Mouse (Mus musculus) heart, adult 18-20 months (tissue): Measurements from ENCODE around the gene Spink2. TPM values are rescaled to one million over a fixed set of nuclear protein-coding genes. Genes with fewer than 3 reads are reported as not detected.
A peak's percentile ranks its signal among the peaks of the same experiment; 100 is the strongest.
"Not testable (repeated sequence)": the region's sequence is repeated elsewhere in the genome, so short reads cannot be mapped to it uniquely, and the experiment has no call there.

ENCODE experiments used
- DNase-seq, 2 experiments: peaks; one replicate each; pipeline ENCODE4 v3.0.0; 2021 to 2022; ENCODE audit warnings: mixed read lengths in 1 of 2
- total RNA-seq, 2 experiments: library from RNA; stranded (reverse); gene quantifications; 2 replicates each; pipeline ENCODE4 v1.2.3; 2021

Gene Spink2
- total RNA-seq, 2 experiments from 2014 or later = not detected

DNA sequence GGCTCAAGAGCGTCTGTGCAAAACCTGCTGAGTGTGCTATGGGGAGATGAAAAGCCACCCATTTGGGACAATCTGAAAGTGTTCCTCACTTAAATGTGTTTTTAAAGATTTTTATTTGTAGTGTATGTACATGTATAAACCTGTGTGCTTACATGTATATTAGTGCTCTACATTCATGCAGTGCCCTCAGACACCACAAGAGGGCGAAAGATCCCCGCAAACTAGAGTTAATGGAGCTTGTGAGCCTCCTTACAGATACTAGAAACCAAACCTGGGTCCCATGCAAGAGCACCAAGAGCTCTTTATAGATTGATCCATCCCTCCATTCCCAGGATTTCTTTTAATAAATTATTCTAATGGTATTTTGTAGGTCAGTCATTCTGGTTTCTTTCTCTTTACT is 17.3 kb downstream of the Spink2 start:
- peak; percentile 23 to 67 for DNase-seq

DNA sequence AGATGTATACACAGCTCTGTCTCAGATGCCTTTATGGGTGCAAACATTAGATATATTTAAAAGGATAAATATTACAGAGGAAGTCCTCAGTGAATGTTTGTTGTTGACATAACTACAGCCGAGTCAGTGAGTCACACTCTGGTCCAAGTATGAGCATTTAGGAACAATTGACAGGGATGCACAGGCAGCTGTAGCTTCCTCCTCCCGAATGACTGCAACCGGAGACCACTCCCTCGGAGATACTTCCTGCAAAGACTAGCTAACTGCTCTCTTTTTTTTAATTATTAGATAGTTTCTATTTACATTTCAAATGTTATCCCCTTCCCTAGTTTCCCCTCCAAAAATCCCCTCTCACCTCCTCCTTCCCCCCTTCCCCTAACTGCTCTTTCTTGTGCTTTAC is 18.0 kb downstream of the Spink2 start:
- peak in 1 of 2 experiments; percentile 51 for DNase-seq

DNA sequence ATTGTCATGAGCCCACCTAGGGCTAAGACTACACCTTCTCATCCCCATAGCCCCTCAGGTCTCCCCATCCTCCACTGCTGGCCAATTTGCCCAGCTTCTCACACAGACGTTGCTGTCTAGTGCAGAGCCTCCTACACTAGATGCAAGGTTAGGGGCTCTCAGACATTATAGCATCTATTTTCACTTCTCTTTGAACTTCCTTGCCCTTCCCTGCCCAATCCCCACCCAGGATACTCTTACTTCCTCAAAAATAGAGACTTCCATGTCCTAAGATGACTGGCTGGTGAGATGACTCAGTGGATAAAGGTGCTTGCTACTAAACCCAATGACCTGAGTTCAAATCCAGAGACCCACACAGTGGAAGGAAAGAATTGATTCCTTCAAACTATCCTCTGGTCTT is 19.6 kb downstream of the Spink2 start:
- peak in 1 of 2 experiments; percentile 29 for DNase-seq

DNA sequence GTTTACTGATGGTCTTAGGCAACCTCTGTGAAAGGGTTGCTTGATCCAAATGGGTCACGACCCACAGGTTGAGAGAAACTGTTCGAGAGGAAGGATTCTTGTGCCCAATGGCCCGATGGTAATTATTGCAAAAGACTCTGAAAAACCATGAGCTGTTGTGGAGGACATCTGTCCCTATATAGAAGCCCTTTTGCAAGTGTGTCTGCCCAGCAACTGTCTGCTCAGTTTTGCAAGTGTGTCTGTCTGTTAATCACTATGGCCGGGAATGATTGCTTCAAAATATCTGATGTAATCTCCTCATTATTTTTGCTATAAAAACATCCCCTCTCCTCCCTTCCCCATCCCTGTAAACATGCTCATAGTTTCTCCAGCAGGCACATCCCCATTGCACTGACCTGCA is 20.2 kb downstream of the Spink2 start:
- no peak for DNase-seq

DNA sequence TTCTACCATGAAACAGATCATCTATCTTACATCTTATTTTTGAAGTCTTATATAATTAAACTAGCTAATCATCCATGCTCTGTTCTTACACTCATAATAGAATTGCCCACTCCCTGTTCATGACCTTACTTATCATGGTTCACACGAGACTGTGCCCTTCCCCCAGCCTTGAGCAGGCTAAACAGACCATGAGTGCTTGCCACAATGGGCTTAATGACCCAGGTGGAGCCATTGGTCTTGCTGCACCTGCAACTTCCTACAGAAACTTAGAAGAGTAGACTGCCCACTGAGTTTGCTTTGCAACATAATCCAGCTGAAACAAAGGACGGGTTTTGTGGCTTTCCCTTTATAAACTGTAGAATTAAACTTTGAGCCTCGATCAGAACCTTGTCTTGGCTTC is 22.5 kb downstream of the Spink2 start:
- no peak for DNase-seq

DNA sequence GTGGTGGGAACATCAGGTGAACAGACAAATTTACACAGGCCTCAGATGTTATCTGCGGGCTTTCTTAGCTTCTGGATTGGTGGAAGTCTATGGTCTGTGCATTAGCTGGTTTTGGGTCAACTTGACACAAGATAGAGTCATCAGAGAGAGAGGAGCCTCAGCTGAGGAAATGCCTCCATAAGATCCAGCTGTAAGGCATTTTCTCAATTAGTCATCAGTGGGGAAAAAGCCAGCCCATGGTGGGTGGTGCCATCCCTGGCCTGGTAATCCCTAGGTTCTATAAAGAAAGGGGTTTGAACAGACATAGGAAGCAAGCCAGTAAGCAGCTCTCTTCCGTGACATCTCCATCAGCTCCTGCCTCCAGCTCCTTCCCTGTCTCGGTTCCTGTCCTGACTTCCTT is 25.9 kb downstream of the Spink2 start:
- no peak for DNase-seq

DNA sequence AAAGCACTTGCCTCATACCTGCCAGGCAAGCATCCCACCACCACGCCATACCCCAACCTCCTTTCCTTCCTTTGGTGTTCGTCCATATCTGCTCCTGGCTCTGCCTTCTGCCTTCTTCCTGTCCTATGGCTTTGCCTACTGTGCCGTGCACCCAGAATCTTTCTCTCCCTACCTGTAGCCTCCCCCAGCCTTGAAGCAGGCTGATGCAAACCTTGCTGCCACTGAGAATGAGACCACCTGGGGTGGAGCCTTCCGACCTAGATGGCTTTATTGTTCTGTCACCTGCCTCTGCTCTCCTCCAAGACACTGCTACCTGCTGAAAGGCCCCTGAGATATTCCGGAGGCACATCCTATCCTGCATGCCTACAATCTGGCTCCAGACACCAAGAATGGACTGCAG is 27.4 kb downstream of the Spink2 start:
- DNase-seq = not testable (repeated sequence)

DNA sequence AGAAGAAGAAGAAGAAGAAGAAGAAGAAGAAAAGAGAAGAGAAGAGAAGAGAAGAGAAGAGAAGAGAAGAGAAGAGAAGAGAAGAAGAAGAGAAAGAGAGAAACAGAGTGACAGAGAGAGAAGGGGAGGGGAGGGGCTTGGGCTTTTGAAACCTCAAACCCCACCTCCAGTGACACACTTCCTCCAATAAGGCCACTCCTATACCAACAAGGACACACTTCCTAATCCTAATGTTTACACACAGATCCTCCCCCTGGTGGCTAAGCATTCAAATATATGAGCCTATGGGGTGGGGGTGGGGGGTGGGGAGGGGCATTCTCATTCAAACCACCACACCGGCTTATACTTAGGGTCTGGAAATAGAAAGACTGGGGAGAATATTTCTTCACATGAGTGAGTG is 27.9 kb downstream of the Spink2 start:
- no peak for DNase-seq

DNA sequence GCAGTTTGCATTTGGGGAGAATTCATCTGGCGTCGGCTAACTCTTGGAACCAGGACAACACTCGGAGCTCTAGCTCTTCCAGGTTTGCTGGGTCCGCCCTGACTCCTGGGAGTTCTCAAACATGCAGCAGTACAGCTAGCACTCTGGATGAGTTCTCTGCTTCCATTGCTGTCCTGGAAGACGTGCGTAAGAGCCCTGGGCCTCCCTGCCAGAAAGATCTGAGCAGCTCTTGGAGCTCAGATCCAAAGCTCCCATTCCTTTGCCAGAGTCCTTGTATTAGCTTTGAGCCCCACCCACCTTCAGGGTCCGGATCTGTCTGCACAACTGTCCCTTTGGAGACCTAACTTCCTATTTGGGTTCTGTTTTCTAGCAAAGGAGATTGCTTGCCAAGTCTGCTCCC is 29.8 kb downstream of the Spink2 start:
- DNase-seq = peak; percentile 73 to 83

DNA sequence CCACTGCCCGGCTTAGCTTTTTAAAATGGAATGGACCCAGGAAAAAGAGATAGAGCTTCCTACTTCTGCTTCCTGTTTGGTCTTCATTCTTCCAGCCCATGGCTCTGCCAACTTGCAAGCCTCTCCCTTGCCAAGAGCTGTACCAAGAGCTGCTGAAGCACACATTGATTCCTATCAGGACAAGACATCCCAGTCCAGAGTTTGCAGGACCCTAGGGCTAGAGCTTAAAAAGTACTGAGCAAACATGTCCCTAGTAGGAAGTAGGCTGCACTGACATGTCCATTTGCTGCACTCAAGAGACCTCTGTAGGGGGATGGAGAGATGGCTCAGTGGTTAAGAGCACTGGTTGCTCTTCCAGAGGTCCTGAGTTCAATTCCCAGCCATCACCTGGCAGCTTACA is 32.3 kb downstream of the Spink2 start:
- DNase-seq = no peak

DNA sequence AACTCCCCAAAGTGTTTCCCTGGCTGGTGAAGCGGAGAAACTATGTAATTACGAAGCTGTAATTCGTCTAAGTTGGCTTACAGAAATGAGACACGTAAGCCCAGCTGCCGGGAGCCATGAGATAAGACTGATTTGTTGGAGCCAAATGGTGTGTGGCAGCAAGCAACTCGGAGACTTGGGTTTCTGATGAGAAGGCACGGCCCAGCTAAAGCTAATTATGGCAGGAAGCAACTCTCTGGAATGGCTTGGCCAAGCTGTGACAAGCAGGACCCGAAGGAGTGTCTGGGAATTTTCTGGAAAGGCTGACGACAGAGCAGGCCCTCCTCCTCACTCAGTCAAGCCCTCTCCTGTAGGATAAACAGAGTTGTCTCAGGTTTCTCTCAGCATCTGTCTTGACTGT is 33.3 kb downstream of the Spink2 start:
- peak; percentile 48 to 55 for DNase-seq

DNA sequence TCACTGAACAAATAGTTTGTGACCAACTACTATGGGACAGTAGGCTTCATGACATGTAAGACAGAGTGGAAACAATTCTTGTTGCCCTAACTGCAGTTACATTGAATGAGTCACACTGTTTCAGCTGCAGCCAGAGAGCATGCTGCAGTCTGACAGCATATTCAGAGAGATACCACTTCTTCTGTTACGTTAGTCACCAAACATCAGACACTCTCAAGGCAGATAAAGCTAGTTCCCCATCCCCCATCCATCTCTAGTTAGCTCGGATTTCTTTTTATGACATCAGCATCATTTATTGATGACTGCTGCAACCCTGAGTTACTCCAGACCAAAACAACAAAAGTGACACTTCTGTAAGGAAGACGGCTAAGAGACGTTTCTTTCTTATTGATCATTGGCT is 36.5 kb downstream of the Spink2 start:
- no peak for DNase-seq

DNA sequence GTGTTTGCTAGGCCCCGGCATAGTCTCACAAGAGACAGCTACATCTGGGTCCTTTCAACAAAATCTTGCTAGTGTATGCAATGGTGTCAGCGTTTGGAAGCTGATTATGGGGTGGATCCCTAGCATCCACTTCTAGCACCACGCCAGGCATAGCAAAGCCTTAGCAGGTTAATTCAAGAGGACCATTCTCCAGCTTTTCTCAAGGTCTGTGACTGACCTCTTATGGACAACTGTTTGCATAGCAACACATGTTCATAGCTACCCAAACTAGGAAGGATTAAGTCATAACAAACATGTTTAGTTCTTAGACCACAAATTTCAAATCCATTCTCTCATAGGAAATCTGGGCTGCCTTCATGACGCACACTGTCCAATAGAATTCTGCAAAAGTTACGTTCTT is 40.7 kb downstream of the Spink2 start:
- peak; percentile 45 to 66 for DNase-seq

DNA sequence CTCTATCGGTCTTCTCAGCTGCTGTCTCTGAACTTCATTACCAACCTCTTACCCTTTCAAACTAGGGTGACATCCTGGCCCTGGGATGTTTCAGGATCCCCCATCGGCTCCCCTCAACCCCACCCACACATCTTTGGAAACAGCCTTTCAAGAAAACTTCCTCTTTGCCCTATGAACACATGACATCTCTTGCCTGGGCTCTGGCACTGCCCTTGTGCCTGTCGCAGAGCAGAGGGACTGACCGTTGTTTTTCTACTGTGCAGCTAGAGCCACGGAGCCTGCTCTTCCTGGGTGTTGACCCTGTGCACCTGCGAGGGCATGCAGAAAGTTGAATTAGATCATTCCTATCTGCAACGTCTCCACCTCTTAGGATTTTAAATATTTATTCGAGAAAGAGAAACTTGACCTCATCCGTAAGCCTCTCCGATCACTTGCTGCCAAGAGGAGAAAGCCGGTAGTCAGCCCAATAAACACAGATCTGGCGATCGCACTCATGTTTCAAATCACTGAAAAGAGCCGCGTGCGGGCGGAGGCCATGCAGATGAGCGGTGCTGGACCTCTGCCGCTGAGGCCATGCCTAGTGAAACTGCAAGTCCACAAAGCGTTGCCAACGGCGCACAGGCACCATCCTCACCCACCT is 43.8 kb downstream of the Spink2 start:
- DNase-seq = no peak

DNA sequence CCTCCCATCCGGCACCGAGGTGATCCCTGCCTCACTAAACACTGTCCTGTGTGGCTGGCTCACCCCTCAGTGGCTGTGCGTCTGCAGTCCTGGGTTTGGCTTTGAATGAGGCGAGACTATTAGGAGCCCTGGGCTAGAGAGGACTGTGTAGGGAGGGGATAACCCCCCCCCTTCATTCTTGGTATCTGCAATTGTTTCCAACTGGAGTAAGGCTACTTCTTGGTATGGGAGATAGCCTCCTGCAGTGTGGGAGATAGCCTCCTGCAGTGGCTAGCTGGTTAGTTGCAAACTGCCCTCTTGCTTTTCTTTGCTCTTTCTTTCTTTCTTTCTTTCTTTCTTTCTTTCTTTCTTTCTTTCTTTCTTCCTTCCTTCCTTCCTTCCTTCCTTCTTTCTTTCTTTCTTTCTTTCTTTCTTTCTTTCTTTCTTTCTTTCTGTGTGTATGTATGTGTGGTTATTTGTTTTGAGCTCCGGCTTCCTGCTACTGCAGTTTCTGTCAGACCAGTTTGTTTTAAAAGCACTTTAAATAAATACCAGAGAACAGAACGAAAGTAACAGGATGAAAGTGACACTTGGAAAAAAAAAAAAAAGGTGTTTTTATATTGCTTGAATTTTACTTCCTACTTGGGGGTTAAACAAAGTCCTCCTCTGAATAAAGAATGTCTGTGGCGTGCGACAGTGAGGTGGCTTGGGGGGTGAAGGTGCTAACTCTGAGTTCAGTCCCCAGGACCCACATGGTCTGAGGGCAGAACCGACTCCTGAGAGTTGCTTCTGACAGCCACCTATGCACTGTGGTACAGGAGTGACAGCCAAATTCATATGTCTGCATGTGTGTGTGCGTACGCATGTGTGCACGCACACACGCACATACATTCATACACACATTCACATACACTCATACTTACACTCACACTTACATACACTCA is 45.3 kb downstream of the Spink2 start:
- DNase-seq = no peak

DNA sequence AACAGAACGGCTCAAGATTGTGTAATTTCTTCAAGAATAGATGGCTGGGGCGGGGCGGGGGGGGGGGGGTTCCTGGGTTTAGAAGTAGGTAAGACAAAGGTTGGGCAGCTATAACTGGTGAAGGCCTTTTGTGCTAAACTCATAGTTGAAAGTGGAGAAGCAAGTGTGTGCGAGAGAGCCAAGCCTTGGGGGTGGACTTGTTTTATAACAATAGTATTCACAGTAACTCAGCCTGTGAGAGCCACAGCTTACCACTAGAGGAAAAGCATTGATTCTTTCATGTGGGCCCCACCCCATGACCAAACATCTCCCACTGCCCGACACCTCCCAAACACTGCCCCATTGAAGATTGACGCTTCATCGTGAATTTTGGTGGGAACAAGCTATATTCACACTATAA is 47.7 kb downstream of the Spink2 start:
- DNase-seq = no peak

DNA sequence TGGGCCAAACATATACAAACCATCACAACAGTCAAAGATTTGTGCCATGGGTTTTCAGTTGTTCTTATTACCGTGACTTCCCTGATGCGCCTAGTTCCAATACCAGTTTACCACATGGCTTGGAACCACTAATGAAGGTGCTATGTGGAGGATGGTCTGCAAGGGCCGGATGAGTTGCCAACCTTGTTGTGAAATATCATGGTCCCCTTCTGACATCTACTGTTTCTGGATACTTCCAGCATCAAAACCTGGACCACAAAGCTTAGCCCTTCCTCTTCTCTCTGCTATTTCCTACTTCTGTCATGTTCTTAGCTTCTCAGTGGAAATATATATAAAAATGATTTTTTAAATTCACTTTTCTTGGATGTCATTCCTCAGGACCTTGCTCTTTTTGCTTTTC is 48.7 kb downstream of the Spink2 start:
- DNase-seq = no peak

DNA sequence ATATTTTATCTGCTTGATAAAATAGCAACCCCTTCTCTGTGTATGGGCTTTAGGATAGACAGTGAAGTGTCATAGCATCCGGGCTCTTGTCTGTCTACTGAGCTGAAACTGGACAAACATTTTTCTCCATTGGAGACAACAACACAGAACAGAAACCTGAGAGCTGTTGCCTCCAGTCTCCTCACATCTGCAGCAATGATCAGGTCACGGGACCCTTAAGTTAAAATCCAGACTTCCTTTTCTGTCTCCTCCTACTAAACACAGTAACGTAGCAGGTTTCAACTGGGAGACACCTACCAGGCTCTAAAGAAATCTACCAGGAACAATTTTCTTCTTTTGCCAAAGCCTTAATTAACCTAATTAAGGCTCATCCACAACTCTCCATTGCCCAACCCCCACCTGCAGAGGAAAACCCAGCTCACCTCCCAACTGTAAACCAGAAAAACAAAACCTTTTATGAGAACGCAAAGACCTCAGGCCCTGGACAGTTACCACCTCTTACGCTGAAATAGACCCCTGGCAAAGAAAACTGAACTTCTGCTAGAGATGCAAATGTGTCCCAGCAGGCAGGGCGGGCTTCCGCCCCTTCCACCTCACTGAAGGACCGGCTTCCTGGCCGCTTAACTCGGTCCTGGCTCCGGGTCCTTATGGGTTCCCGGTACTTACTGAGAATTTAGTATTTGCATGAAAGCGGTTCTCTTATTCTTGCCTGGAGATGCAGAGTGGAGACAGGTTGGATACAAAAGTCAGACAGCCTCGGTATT is 53.3 kb downstream of the Spink2 start:
- peak in 1 of 2 experiments; percentile 65 for DNase-seq

DNA sequence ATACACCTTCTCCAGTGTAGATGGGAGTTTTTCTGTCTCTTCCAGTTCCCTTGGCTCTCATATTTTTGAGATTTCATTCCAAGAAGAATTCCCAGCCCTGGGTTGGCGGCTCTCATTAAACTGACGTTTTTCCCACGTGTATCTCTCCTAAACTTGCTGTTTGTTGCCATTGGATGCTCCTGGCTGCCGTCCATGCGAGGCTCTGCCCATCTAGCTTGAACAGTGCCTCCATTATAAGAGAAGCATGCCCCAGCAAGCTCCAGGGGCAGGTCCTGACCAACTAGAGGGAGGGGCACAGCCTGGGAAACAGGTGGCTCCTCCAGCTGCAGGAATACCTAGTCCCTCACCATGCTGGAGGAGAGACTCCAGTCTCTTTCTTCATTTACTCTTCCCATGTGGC is 54.3 kb downstream of the Spink2 start:
- DNase-seq = no peak

DNA sequence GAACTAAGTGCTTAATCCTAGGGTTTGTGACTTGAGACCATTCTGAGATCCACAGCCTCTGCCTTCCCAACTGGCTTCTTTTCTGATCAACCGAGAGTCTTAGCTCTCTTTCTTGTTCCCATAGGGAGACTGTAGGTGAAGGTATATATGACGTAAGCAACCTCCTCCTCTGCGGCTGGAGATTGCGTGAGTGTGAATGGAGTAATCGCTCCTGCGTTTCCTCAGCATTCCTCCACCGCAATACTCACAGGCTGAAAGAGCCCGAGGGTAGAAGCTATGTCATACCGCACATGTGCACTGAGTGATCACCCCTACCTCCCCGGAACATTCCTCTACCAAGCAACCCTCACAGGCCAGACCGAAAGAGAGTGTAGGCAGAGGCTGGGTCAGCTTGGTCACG is 55.7 kb downstream of the Spink2 start:
- no peak for DNase-seq
